In genomic region chr8:69867696-69868326, GRCm38 (mm10) we compare ENCODE assay signal across 18 mouse cellular contexts. TPM values are rescaled to one million over a fixed set of nuclear protein-coding genes. Genes with fewer than 3 reads are reported as not detected.
A peak's percentile ranks its signal among the peaks of the same experiment; 100 is the strongest.
DNase-seq lines count a peak whose midpoint lies in the region; ATAC-seq lines count a peak whose summit lies in the region.
"Had no signal": no experiment of that assay in that cellular context is flagged by ENCODE, and none has a peak within 500 bp of the region (broad histone marks: within the 10 kb centered on the region; RNA-seq: fewer than 3 reads in every experiment).

No protein-coding gene starts in this region.

- no peaks in the 10 kb centered on the region for H3K9me3 ChIP-seq in kidney, embryonic 16.5 days (ENCODE audit: low read length)
- no peaks in the 10 kb centered on the region for H3K9me3 ChIP-seq in limb, embryonic 13.5 days
- H3K9me3 ChIP-seq: forebrain, embryonic 12.5 days; hindbrain, embryonic 12.5 days; liver, embryonic 13.5 days; neural tube, embryonic 12.5 days had no signal

- no peaks in the 10 kb centered on the region for H3K36me3 ChIP-seq in kidney, embryonic 16.5 days (ENCODE audit: insufficient read depth, low read length)
- H3K36me3 ChIP-seq in limb, embryonic 13.5 days: no peaks in the 10 kb centered on the region
- H3K36me3 ChIP-seq: liver, embryonic 13.5 days had no signal

- no peak for ATAC-seq in kidney, embryonic 16.5 days (ENCODE audit: low FRiP score, low TSS enrichment)
- ATAC-seq in limb, embryonic 13.5 days (ENCODE audit: low FRiP score, low read depth): no peak
- ATAC-seq: inflammation-experienced regulatory T-cells, adult 6 months had no signal

- H3K27me3 ChIP-seq in kidney, embryonic 16.5 days (ENCODE audit: insufficient read depth, low read length): no peaks in the 10 kb centered on the region
- no peaks in the 10 kb centered on the region for H3K27me3 ChIP-seq in limb, embryonic 13.5 days
- H3K27me3 ChIP-seq: forebrain, embryonic 12.5 days; hindbrain, embryonic 12.5 days; neural tube, embryonic 12.5 days had no signal

- 64% methylated on average over 5 of the region's 5 CpGs for WGBS in kidney, embryonic 16.5 days
- 61% methylated on average over 5 of the region's 5 CpGs for WGBS in limb, embryonic 13.5 days

- H3K4me1 ChIP-seq in kidney, embryonic 16.5 days (ENCODE audit: insufficient read depth, low read length): no peaks in the 10 kb centered on the region
- H3K4me1 ChIP-seq in limb, embryonic 13.5 days: no peaks in the 10 kb centered on the region
- H3K4me1 ChIP-seq: forebrain, embryonic 12.5 days; hindbrain, embryonic 12.5 days; neural tube, embryonic 12.5 days had no signal

- H3K4me2 ChIP-seq in kidney, embryonic 16.5 days (replicated peaks; ENCODE audit: low read depth, low read length): no peak overlapping the region
- H3K4me2 ChIP-seq in limb, embryonic 13.5 days (replicated peaks): no peak overlapping the region
- H3K4me2 ChIP-seq: forebrain, embryonic 12.5 days; hindbrain, embryonic 12.5 days; liver, embryonic 13.5 days; neural tube, embryonic 12.5 days had no signal

- peak; percentile 30 for DNase-seq in gastrocnemius, adult 18-20 months (ENCODE audit: low spot score)
- DNase-seq in gastrocnemius, postnatal 4 days (ENCODE audit: low spot score in 2 of 2): no peak
- DNase-seq in kidney, adult 18-20 months: peak; percentile 43
- peak; percentile 76 for DNase-seq in 3134 (ENCODE audit: extremely low read depth, insufficient read length, low spot score)
- DNase-seq in cerebellum, adult 18-20 months: no peak
- DNase-seq: B cell, adult 2 months; cerebellum, adult 11 months; gastrocnemius, postnatal 36 days; kidney, postnatal 4 days; liver, embryonic 13.5 days; thymus, postnatal 25 days had no signal

- no peak overlapping the region for H3K4me3 ChIP-seq in kidney, embryonic 16.5 days (ENCODE audit: low read length)
- H3K4me3 ChIP-seq in limb, embryonic 13.5 days: no peak overlapping the region
- H3K4me3 ChIP-seq: forebrain, embryonic 12.5 days; hindbrain, embryonic 12.5 days; liver, embryonic 13.5 days; neural tube, embryonic 12.5 days had no signal

- H3K9ac ChIP-seq in kidney, embryonic 16.5 days (replicated peaks; ENCODE audit: low read length): no peak overlapping the region
- H3K9ac ChIP-seq in limb, embryonic 13.5 days: peak overlapping the region; percentile 39; the same call in 1 of the 2 replicates
- H3K9ac ChIP-seq: forebrain, embryonic 12.5 days; hindbrain, embryonic 12.5 days; liver, embryonic 13.5 days; neural tube, embryonic 12.5 days had no signal

- H3K27ac ChIP-seq in kidney, embryonic 16.5 days (ENCODE audit: low read length): no peak overlapping the region
- H3K27ac ChIP-seq in limb, embryonic 13.5 days: no peak overlapping the region
- H3K27ac ChIP-seq: forebrain, embryonic 12.5 days; hindbrain, embryonic 12.5 days; liver, embryonic 13.5 days; neural tube, embryonic 12.5 days had no signal

RNA-seq across cellular contexts. Expression of gene Cilp2, which starts 19.7 kb away (rescaled TPM):
- total RNA-seq in gastrocnemius, adult 18-20 months (2021): 1 to 10 TPM; 2.5 to 2.7 TPM
- 10 to 100 TPM in 1 of 2 experiments, 1 to 10 TPM in 1; 6.3 to 12.8 TPM for total RNA-seq in gastrocnemius, postnatal 4 days (2021)
- 0.94 and 0.99 TPM in 2 replicates for polyA plus RNA-seq in kidney, embryonic 16.5 days (2015; fragmentation: Nextera tagmentation; extraction: Ambion mirVana)
- 1.2 and 1.6 TPM in 2 replicates for polyA plus RNA-seq in limb, embryonic 13.5 days (2015; fragmentation: Nextera tagmentation; extraction: Ambion mirVana)
- total RNA-seq: monocyte, adult 5-6 weeks had no signal
- polyA plus RNA-seq: inflammation-experienced regulatory T-cells, adult 6 months had no signal

RNA-seq across cellular contexts. Expression of gene Tssk6, which starts 34.2 kb away (rescaled TPM):
- not detected for total RNA-seq in gastrocnemius, adult 18-20 months (2021)
- total RNA-seq in gastrocnemius, postnatal 4 days (2021): under 1 TPM in 1 of 2 experiments, not detected in 1; 0.60 TPM
- polyA plus RNA-seq in kidney, embryonic 16.5 days (2015; fragmentation: Nextera tagmentation; extraction: Ambion mirVana): 3.8 and 3.9 TPM in 2 replicates
- 4.3 TPM in 2 replicates for polyA plus RNA-seq in limb, embryonic 13.5 days (2015; fragmentation: Nextera tagmentation; extraction: Ambion mirVana)
- total RNA-seq: gastrocnemius, postnatal 36 days had no signal

RNA-seq across cellular contexts. Expression of gene Ndufa13, which starts 34.5 kb away (rescaled TPM):
- 100 to 1,000 TPM; 347 to 364 TPM for total RNA-seq in gastrocnemius, adult 18-20 months (2021)
- 100 to 1,000 TPM; 188 to 196 TPM for total RNA-seq in gastrocnemius, postnatal 4 days (2021)
- polyA plus RNA-seq in kidney, embryonic 16.5 days (2015; fragmentation: Nextera tagmentation; extraction: Ambion mirVana): 197 and 199 TPM in 2 replicates
- 173 and 181 TPM in 2 replicates for polyA plus RNA-seq in limb, embryonic 13.5 days (2015; fragmentation: Nextera tagmentation; extraction: Ambion mirVana)

RNA-seq across cellular contexts. Expression of gene Yjefn3, which starts 34.7 kb away (rescaled TPM):
- 1 to 10 TPM; 8.3 to 9.7 TPM for total RNA-seq in gastrocnemius, adult 18-20 months (2021)
- 10 to 100 TPM; 10.8 to 11.7 TPM for total RNA-seq in gastrocnemius, postnatal 4 days (2021)
- 3.1 and 5.0 TPM in 2 replicates for polyA plus RNA-seq in kidney, embryonic 16.5 days (2015; fragmentation: Nextera tagmentation; extraction: Ambion mirVana)
- polyA plus RNA-seq in limb, embryonic 13.5 days (2015; fragmentation: Nextera tagmentation; extraction: Ambion mirVana): 4.2 and 6.6 TPM in 2 replicates
- total RNA-seq: monocyte, adult 5-6 weeks had no signal

RNA-seq across cellular contexts. Expression of gene Pbx4, which starts 35.5 kb away (rescaled TPM):
- not detected for total RNA-seq in gastrocnemius, adult 18-20 months (2021)
- 1 to 10 TPM; 1.4 to 1.9 TPM for total RNA-seq in gastrocnemius, postnatal 4 days (2021)
- 8.8 and 9.3 TPM in 2 replicates for polyA plus RNA-seq in kidney, embryonic 16.5 days (2015; fragmentation: Nextera tagmentation; extraction: Ambion mirVana)
- polyA plus RNA-seq in limb, embryonic 13.5 days (2015; fragmentation: Nextera tagmentation; extraction: Ambion mirVana): 8.5 and 8.7 TPM in 2 replicates
- total RNA-seq: gastrocnemius, postnatal 36 days had no signal

Comparison
In these comparisons a context has a peak if more than half of its experiments do, and no peak if none do; other contexts are left out.
1. DNase-seq: peak in gastrocnemius, adult 18-20 months (single experiment), kidney, adult 18-20 months (single experiment) and 3134 (single experiment); none in gastrocnemius, postnatal 4 days (0 of 2) and cerebellum, adult 18-20 months (0 of 2).